26 mouse cellular contexts compared by ENCODE assay signal in the genomic region with DNA sequence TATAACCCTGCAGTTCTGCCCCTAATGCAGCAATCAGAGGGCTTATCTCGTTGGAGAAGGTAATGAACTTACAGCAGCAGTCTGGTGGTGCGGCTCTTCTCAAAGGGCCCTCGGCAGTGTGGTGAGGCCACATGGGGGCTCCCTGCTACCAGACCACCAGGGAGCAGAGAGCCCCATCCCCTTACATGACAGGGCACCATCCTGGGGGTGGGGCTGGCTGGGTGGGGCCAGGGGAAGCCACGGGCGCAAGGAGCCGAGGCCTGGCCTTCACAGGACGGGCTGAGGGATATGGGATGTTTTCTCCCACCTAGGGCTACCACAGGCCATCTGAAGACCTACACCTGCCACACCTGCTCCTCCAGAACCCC. TPM values are rescaled to one million over a fixed set of nuclear protein-coding genes. Genes with fewer than 3 reads are reported as not detected.
DNase-seq lines count a peak whose midpoint lies in the region; ATAC-seq and TF ChIP-seq lines count a peak whose summit lies in the region.
"Had no signal": no experiment of that assay in that cellular context is flagged by ENCODE, and none has a peak within 500 bp of the region (broad histone marks: within the 10 kb centered on the region; RNA-seq: fewer than 3 reads in every experiment).

No protein-coding gene starts in this region.

- peak; percentile 40 for ATAC-seq in kidney, embryonic 15.5 days (replicated peaks; ENCODE audit: low FRiP score)
- peak; percentile 19; the same call in 1 of the 2 replicates for ATAC-seq in hindbrain, embryonic 11.5 days (ENCODE audit: low FRiP score)
- ATAC-seq in hindbrain, postnatal 0 days, result peak; percentile 13; the same call in 1 of the 2 replicates
- ATAC-seq in midbrain, embryonic 16.5 days, result 0 out of 2 replicates have a peak, but pooled peaks have one; percentile 21
- no peak for ATAC-seq in forebrain, embryonic 13.5 days

- peaks cover 15% of the 10 kb centered on the region for H3K4me1 ChIP-seq in kidney, embryonic 15.5 days
- H3K4me1 ChIP-seq in hindbrain, embryonic 11.5 days (replicated peaks; ENCODE audit: control insufficient read depth, insufficient read depth, low read length), result no peaks in the 10 kb centered on the region
- no peaks in the 10 kb centered on the region for H3K4me1 ChIP-seq in hindbrain, postnatal 0 days (ENCODE audit: insufficient read depth, low read length)
- no peaks in the 10 kb centered on the region; the same call in 1 of the 2 replicates for H3K4me1 ChIP-seq in midbrain, embryonic 16.5 days (ENCODE audit: control insufficient read depth, insufficient read depth, low read length)
- peaks cover 11% of the 10 kb centered on the region; the same call in 1 of the 2 replicates for H3K4me1 ChIP-seq in forebrain, embryonic 13.5 days
- H3K4me1 ChIP-seq: liver, embryonic 15.5 days had no signal

- H3K36me3 ChIP-seq in kidney, embryonic 15.5 days, result no peaks in the 10 kb centered on the region
- no peaks in the 10 kb centered on the region for H3K36me3 ChIP-seq in hindbrain, embryonic 11.5 days (ENCODE audit: control insufficient read depth, insufficient read depth, low read length)
- no peaks in the 10 kb centered on the region for H3K36me3 ChIP-seq in hindbrain, postnatal 0 days (ENCODE audit: insufficient read depth, low read length)
- H3K36me3 ChIP-seq in midbrain, embryonic 16.5 days (ENCODE audit: control insufficient read depth, insufficient read depth, low read length), result no peaks in the 10 kb centered on the region
- no peaks in the 10 kb centered on the region for H3K36me3 ChIP-seq in forebrain, embryonic 13.5 days (ENCODE audit: poor library complexity, severe bottlenecking)
- H3K36me3 ChIP-seq: liver, embryonic 15.5 days; midbrain, embryonic 12.5 days had no signal

- peaks cover 63% of the 10 kb centered on the region for H3K27me3 ChIP-seq in kidney, embryonic 15.5 days
- no peaks in the 10 kb centered on the region for H3K27me3 ChIP-seq in hindbrain, embryonic 11.5 days (ENCODE audit: control insufficient read depth, insufficient read depth, low read length)
- H3K27me3 ChIP-seq in hindbrain, postnatal 0 days (ENCODE audit: insufficient read depth, low read length), result 0 out of 2 replicates have a peak, but pooled peaks cover 3% of the 10 kb centered on the region
- H3K27me3 ChIP-seq in midbrain, embryonic 16.5 days (ENCODE audit: control insufficient read depth, insufficient read depth, low read depth, low read length), result no peaks in the 10 kb centered on the region
- H3K27me3 ChIP-seq in forebrain, embryonic 13.5 days, result peaks cover 14% of the 10 kb centered on the region; the same call in 1 of the 2 replicates
- H3K27me3 ChIP-seq: liver, embryonic 15.5 days had no signal

- H3K27ac ChIP-seq in kidney, embryonic 15.5 days, result no peak overlapping the region
- H3K27ac ChIP-seq in hindbrain, embryonic 11.5 days (ENCODE audit: low read depth, low read length), result peak overlapping the region; percentile 33
- H3K27ac ChIP-seq in hindbrain, postnatal 0 days, result no peak overlapping the region
- no peak overlapping the region for H3K27ac ChIP-seq in midbrain, embryonic 16.5 days (ENCODE audit: low read length)
- no peak overlapping the region for H3K27ac ChIP-seq in forebrain, embryonic 13.5 days
- H3K27ac ChIP-seq: left cerebral cortex, adult 2 months; liver, embryonic 15.5 days; midbrain, embryonic 12.5 days had no signal

- no peak overlapping the region for H3K9ac ChIP-seq in kidney, embryonic 15.5 days
- H3K9ac ChIP-seq in hindbrain, embryonic 11.5 days (ENCODE audit: low read depth, low read length), result no peak overlapping the region; the same call in 1 of the 2 replicates
- no peak overlapping the region for H3K9ac ChIP-seq in hindbrain, postnatal 0 days (replicated peaks; ENCODE audit: low read length)
- no peak overlapping the region for H3K9ac ChIP-seq in midbrain, embryonic 16.5 days (ENCODE audit: low read depth, low read length)
- no peak overlapping the region for H3K9ac ChIP-seq in forebrain, embryonic 13.5 days
- H3K9ac ChIP-seq: forebrain, postnatal 0 days; liver, embryonic 15.5 days; midbrain, embryonic 12.5 days had no signal

- TF ChIP-seq CTCF in hindbrain, postnatal 0 days (IDR thresholded peaks at IDR 0.05; ENCODE audit: low read depth), result no peak

- no peak for DNase-seq in kidney, adult 11 months
- no peak for DNase-seq in hindbrain, embryonic 11.5 days (ENCODE audit: low spot score)
- no peak for DNase-seq in hindbrain, postnatal 0 days (ENCODE audit: low spot score)
- no peak for DNase-seq in cerebellum, postnatal 14 days
- DNase-seq in adrenal gland, postnatal 4 days (ENCODE audit: low spot score in 2 of 2), result no peak
- DNase-seq: adrenal gland, adult 8-10 months; cerebellum, adult 18-20 months; forebrain, postnatal 0 days; heart, adult 11 months; kidney, postnatal 10 days; lung, postnatal 36 days; right cerebral cortex, adult 18-20 months; thymus, adult 2 months had no signal

- H3K4me3 ChIP-seq in kidney, embryonic 15.5 days (replicated peaks), result no peak overlapping the region
- H3K4me3 ChIP-seq in hindbrain, embryonic 11.5 days (ENCODE audit: low read depth, low read length), result no peak overlapping the region
- H3K4me3 ChIP-seq in hindbrain, postnatal 0 days (ENCODE audit: low read length), result no peak overlapping the region
- no peak overlapping the region for H3K4me3 ChIP-seq in midbrain, embryonic 16.5 days (ENCODE audit: low read depth, low read length)
- no peak overlapping the region for H3K4me3 ChIP-seq in forebrain, embryonic 13.5 days
- H3K4me3 ChIP-seq: left cerebral cortex, adult 2 months; liver, embryonic 15.5 days; midbrain, embryonic 12.5 days had no signal

- peak overlapping the region; percentile 24; the same call in 1 of the 2 replicates for H3K4me2 ChIP-seq in kidney, embryonic 15.5 days
- no peak overlapping the region for H3K4me2 ChIP-seq in hindbrain, embryonic 11.5 days (replicated peaks; ENCODE audit: low read depth, low read length)
- no peak overlapping the region for H3K4me2 ChIP-seq in hindbrain, postnatal 0 days (ENCODE audit: low read depth, low read length)
- no peak overlapping the region for H3K4me2 ChIP-seq in midbrain, embryonic 16.5 days (ENCODE audit: low read length)
- H3K4me2 ChIP-seq in forebrain, embryonic 13.5 days, result no peak overlapping the region
- H3K4me2 ChIP-seq: liver, embryonic 15.5 days; midbrain, embryonic 12.5 days had no signal

- 26% methylated on average over 7 of the region's 7 CpGs for WGBS in kidney, embryonic 15.5 days
- WGBS in hindbrain, embryonic 11.5 days, result 53% methylated on average over 7 of the region's 7 CpGs
- WGBS in hindbrain, postnatal 0 days, result 65% methylated on average over 7 of the region's 7 CpGs
- 66% methylated on average over 7 of the region's 7 CpGs for WGBS in midbrain, embryonic 16.5 days
- 50% methylated on average over 7 of the region's 7 CpGs for WGBS in forebrain, embryonic 13.5 days

- H3K9me3 ChIP-seq in kidney, embryonic 15.5 days (replicated peaks), result no peaks in the 10 kb centered on the region
- no peaks in the 10 kb centered on the region for H3K9me3 ChIP-seq in hindbrain, embryonic 11.5 days (ENCODE audit: control insufficient read depth, low read length)
- no peaks in the 10 kb centered on the region for H3K9me3 ChIP-seq in hindbrain, postnatal 0 days (ENCODE audit: low read length)
- no peaks in the 10 kb centered on the region for H3K9me3 ChIP-seq in midbrain, embryonic 16.5 days (replicated peaks; ENCODE audit: control insufficient read depth, low read length, poor library complexity, severe bottlenecking)
- no peaks in the 10 kb centered on the region for H3K9me3 ChIP-seq in forebrain, embryonic 13.5 days (replicated peaks)
- H3K9me3 ChIP-seq: liver, embryonic 15.5 days; midbrain, embryonic 12.5 days had no signal

RNA-seq across cellular contexts. Expression of a gene that starts 47.5 kb away (rescaled TPM):
- polyA plus RNA-seq in kidney, embryonic 15.5 days (2015; fragmentation: Nextera tagmentation; extraction: Ambion mirVana), result not detected in 2 replicates
- polyA plus RNA-seq in hindbrain, embryonic 11.5 days (2014; fragmentation: Nextera tagmentation; extraction: Ambion mirVana), result 0.32 and 0.60 TPM in 2 replicates
- 6.5 and 7.8 TPM in 2 replicates for total RNA-seq in hindbrain, postnatal 0 days (2014; rRNA removed)
- 0.35 and 0.39 TPM in 2 replicates for polyA plus RNA-seq in hindbrain, postnatal 0 days (2015; fragmentation: Nextera tagmentation; extraction: Ambion mirVana)
- polyA plus RNA-seq in midbrain, embryonic 16.5 days (2015; fragmentation: Nextera tagmentation; extraction: Ambion mirVana), result not detected in 2 replicates
- not detected in 2 replicates for polyA plus RNA-seq in forebrain, embryonic 13.5 days (2015; fragmentation: Nextera tagmentation; extraction: Ambion mirVana)
- not detected for total RNA-seq in adrenal gland, postnatal 4 days (2021)
- total RNA-seq: adrenal gland, adult 8-10 months; forebrain, postnatal 0 days; gastrocnemius, adult 18-20 months; hematopoietic stem cell, adult 5-6 weeks; layer of hippocampus, adult 8-10 months; left cerebral cortex, adult 2 months; neutrophil, adult 5-6 weeks had no signal
- polyA plus RNA-seq: forebrain, postnatal 0 days; heart, embryonic 14.5 days; limb, embryonic 14.5 days; liver, embryonic 15.5 days; small intestine, adult 2 months; thymus, adult 2 months had no signal
